Mouse (Mus musculus): ENCODE measurements around the gene Ctsl. TPM values are rescaled to one million over a fixed set of nuclear protein-coding genes. Genes with fewer than 3 reads are reported as not detected.

Gene Ctsl
- polyA plus RNA-seq, 1 experiment, result 2.2 TPM

DNA sequence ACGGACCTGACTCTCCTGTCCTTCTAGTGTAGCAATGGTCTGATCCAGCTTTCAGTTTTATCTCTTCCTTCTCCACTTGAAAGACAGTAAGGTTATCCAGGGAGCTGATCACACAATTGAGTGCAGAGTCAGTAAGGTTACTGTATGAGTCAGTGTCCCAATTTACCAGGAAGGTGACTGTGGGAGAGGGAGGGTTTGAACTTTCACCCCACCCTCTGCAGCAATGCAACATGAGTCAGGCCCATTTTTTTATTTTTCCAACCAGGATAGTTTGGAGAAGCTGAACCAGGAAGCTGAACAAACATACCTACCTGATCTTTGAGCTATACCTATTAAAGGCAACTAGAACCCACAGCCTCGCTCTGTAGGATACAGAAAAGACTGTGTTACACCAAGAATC is 21.2 kb downstream of the Ctsl start:
- no peak for TF ChIP-seq GATA1 (IDR thresholded peaks at IDR 0.05; ENCODE audit: low read length)

DNA sequence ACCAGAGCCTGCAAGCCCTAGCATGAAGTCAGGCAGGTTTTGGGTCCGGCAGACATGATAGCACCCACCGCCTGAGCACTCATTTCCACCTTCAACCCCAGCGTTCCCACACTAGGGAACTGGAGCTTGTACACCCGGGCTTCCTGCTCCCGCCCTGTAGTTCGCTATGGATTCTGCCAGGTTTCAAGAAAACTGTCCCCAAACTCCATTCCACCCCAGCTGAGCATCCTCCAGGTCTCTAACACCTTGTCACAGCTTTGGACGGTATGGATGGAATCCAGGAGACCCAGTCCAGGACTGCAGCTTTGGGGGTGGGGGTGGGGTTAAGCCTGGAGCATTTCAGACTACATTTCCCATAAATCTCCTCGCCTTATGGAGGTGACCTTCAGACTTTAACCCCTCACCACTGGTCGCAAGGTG is 26.6 kb downstream of the Ctsl start:
- no peak for TF ChIP-seq GATA1 (IDR thresholded peaks at IDR 0.05; ENCODE audit: low read length)

DNA sequence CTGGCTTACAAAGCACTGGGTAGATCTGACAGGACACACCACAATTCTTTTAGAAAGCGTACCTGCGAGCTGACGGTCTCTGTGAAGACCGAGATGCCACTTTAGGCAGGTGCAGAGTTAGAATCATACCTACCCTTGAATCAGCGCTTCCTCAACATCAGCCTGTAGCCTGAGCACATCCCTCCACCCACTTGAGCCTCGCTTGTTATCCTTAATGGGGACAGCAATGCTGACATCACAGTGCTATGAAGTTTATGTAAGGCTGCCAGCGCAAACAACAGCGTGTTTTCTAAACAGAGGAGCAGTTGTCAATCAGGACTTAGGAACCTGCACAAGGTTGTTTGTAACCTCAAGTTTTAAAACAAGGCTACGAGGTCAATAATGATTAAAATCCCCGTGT is 27.1 kb downstream of the Ctsl start:
- TF ChIP-seq GATA1 (IDR thresholded peaks at IDR 0.05; ENCODE audit: low read length), result no peak

DNA sequence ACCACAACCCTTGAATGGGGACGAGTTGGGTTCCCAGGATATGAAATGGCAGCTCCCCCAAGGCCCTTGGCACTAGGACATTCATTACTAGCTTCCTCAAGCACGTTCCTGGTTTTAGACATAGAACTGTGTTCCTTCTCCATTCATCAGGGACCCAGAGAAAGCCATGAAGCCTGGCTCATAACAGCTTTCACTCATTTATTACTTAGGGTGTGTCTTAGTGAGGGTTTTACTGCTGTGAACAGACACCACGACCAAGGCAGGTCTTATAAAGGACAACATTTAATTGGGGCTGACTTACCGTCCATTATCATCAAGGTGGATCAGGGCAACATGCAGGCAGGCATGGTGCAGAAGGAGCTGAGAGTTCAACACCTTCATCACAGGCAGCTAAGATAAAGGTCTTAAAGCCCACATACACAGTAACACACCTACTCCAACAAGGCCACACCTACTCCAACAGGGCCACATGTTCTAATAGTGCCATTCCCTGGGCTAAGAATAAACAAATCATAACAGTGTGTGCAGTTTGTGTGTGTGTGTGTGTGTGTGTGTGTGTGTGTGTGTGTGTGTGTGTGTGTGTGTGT is 35.1 kb downstream of the Ctsl start:
- TF ChIP-seq GATA1 (IDR thresholded peaks at IDR 0.05; ENCODE audit: low read length), result no peak

DNA sequence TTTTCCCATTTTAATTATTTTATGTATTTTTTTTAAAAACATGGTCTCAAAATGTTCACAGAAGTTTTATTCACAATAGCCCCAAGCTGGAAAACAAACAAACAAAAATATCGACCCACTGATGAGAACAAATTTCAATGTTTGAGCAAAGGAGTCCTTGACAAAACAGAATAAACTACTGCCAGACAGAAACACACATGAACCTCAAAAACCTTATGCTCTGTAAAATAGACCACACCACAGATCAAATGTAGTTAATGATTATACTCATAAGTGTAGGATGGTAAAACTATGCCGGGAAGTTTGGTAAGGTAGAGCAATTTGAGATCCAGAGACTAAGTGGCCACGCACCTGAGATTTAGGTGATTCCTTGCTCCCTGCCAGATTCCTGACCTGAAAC is 37.6 kb downstream of the Ctsl start:
- no peak for TF ChIP-seq GATA1 (IDR thresholded peaks at IDR 0.05; ENCODE audit: low read length)

DNA sequence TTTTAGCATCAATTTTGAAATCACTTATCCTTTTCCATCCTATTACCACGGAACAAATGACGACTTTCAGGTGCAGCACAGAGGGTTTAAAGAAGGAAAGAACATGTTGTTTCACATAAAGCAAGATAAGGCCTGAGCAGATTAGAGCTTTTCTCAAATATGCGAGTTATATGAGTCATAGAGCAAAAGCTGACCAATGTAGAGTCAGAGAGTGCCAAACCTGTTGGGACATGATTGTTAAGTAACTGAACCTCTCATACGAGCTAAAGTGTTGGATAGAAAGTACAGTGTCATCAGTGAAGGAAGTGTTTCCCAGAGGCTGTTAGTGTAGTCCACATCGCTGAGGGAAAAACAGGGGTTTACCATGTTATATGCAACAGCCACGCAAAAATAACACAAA is 38.4 kb downstream of the Ctsl start:
- TF ChIP-seq GATA1 (IDR thresholded peaks at IDR 0.05; ENCODE audit: low read length), result no peak

DNA sequence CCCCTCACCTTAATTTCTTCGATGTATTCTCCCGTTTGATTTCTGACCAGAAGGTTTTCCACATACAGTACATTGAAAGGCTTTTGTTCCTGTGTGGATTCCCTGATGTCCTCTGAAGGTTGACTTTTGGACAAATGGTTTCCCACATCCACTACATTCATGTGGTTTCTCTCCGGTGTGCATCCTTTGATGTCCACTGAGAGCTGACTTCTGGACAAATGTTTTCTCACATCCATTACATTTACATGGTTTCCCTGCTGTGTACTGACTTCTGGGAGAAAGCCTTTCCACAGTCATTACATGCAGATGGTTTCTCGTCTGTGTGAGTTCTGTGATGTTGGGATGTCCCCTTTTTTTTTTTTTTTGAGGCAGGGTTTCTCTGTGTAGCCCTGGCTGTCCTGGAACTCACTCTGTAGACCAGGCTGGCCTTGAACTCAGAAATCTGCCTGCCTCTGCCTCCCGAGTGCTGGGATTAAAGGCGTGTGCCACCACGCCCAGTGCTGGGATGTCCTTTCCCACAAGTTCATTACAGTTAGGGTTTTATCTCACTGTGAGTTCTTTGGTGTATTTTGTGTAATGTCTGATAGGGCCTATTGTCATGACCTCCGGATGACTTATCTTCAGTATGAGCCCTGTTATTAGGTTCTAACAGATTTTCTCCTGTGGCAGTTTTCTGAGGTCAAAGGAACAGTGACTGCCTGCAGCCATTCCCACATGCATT is 48.0 kb downstream of the Ctsl start:
- TF ChIP-seq GATA1 (IDR thresholded peaks at IDR 0.05; ENCODE audit: low read length), result no peak

DNA sequence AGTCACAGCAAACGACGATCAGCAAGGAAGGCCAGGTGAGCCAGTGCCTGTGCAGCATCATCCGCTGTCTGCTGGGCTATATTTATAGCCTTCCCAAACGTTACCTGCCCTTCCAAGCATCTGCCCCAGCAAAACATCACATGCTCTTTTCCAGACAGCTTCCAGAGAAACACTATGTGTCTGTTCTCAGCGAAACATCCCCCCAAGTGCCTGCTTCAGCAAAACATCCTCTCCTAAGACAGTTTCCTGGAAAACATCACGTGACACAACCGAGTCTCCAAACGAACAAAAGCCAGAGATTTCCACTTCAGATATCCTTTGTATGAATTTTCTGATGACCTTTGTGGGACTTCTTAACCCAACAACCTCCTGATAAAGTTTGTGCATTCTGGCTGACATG is 50.4 kb downstream of the Ctsl start:
- no peak for TF ChIP-seq GATA1 (IDR thresholded peaks at IDR 0.05; ENCODE audit: low read length)

DNA sequence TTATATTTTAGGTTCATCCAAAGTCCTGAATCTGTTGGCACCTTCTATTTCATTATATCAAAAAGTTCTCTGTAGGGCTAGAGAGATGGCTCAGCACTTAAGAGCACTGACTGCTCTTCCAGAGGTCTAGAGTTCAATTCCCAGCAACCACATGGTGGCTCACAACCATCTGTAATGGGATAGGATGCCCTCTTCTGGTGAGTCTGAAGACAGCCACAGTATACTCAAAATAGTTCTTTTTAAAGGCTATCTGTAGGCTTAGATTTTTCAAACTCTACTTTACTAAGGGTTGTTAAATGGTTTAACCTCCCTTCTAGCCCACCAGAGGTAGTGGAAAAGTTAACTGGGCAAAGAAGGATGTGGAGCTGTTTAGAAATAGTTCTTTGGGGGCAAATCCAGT is 50.9 kb downstream of the Ctsl start:
- no peak for TF ChIP-seq GATA1 (IDR thresholded peaks at IDR 0.05; ENCODE audit: low read length)

DNA sequence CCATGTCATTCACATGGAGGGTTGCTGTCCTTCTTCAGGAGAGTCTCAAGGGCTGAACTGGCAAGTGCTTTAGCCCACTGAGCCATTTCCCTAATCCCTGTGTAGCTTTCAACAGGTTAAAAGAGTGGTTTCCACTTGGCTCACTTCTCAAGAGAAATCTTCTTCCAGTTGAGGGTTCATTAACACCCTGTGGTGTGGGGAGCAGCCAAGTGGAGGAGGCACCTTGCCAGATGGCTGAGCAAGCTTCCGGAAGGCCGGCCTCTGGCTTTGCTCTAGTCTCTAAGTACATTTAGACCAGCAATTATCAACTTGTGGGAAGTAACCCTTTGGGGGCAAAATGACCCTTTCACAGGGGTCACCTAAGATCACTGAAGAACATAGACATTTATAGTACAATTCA is 52.3 kb downstream of the Ctsl start:
- no peak for TF ChIP-seq GATA1 (IDR thresholded peaks at IDR 0.05; ENCODE audit: low read length)

DNA sequence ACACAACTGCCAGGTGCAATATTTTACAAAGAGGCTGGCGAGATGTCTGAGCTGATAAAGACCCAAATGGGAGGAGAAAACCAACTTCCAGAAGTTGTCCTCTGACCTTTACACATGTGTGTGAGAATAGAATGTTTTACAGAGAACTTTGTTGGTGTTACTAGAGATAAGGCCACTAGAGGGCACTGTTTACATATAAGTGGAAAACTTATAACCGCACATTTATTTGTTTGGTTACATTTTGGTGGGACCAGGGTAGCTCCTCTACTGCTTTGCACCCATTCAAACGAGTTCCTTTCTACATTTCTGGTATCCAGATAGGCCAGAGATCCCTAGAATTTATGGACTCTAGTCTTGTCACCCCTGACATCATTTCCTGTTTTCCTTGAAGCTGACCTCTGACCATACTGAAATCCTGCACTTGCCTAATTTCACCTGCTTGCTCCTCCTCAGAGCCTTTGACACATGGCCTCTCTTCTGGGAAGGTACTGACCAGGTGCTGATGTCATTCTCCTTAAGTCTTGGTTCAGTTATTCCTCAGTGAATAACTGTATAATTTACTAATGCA is 55.1 kb downstream of the Ctsl start:
- TF ChIP-seq GATA1 (IDR thresholded peaks at IDR 0.05; ENCODE audit: low read length), result no peak

DNA sequence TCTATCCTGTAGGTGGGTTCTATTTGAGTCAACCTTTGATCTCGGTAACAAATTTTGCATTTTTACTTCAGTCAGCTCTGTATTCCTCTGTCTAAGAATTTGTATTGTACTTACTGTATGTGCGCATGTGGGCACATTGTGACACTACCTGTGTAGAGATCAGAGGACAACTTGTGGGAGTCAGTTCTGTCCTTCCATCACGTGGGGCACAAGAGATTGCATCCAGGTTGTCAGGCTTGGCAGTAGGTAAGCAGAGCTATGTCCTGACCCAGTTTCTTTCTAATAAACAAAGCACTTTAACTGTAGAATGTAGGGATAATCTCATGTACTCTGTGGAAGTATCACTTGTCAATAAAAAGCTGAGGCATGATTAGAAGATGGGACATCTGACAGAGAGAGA is 56.6 kb downstream of the Ctsl start:
- TF ChIP-seq GATA1 (IDR thresholded peaks at IDR 0.05; ENCODE audit: low read length), result no peak

DNA sequence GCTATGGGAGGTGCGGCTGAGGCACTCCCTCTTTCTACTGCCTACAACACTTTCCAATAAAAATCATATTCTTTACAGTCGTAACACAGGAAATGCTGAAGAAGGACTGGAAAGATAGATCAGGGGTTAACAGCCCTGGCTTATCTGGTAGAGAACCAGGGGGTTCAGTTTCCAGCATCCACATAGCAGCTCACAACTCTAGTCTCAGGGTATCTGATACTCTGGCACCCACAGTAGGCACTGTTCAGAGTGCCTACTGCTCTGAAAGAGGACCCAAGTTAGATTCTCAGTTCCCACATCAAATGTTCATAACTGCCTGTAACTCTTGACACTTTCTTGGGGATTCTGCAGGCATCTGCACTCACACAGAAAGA is 57.8 kb downstream of the Ctsl start:
- no peak for TF ChIP-seq GATA1 (IDR thresholded peaks at IDR 0.05; ENCODE audit: low read length)

DNA sequence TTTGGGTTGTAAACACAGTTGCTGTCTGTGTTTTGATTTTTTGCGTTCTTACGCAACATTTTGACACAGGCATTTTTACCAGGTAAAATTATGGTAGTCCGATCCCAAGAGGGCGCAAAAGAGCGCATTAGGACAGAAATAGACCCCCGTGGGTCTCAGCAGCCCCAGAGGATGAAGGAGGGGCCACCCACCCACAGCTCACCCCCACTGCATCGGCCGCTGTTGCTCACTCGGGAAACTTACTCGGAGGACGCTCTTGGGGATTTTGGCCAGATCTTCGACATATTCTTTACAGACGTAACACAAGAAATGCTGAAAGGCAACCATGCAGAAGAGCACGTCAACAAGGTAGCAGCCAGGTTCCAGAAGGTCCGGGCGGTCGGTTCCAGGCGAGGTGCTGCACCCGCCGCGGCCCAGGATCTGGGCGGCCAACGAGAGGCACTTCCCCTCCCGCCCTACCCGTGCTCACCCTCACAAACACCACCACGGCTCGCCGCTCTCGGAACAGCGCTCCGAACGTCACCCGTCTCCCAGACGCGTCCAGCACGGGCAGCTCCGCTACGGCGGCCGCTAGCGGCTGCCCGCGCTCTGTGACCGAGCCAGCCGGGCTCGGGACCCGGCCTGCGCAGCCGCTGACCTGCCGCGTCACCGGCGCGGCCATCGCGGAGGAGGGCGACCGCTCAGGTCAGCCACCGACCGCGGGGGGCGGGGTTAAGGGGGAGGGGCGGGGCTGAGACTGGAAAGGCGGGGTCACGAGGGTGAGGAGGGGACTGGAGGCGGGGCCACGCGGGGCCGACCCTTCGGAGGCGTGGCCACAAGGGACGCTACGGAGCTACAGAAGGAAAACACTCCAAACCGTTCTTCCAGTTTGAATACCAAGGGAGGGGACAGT is 58.4 kb downstream of the Ctsl start, which contains the start of gene Aaed1:
Aaed1 (minus strand) TSS at position 687 of the 892 bp plus-strand sequence.
- TF ChIP-seq GATA1 (IDR thresholded peaks at IDR 0.05; ENCODE audit: low read length), result no peak

DNA sequence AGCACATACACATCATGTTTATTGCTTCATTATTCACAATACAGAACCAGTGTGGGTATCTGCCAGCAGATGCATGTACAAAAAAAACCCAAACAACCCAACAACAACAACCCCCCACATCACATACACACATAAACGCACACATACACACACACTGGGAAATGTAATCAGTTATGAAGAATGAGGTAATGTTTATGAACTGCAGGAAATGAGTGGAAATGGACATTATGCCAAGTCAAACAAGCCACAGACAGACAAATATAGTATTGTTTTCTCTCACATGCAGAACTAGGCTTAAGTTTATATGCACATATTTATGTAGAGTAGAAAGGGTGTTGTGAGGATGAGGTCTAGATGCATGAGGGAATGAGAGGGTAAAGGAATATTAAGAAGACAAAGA is 59.4 kb downstream of the Ctsl start:
- TF ChIP-seq GATA1 (IDR thresholded peaks at IDR 0.05; ENCODE audit: low read length), result no peak

DNA sequence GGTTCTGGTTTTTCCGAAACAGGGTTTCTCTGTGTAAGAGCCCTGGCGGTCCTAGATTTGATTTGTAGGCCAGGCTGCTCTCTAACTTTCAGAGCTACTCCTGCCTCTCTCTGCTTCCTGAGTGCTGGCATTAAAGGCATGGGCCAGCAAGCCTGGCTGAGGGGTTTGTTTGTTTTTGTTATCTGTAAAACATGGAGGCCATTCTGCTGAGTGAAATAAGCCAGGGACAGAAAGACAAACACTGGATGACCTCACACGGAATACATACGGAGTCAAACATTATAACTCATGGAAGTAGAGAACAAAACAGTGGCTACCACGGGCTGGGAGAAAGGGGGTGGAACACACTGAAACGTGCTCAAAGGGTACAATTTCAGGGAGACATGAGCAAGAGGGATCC is 60.1 kb downstream of the Ctsl start:
- no peak for TF ChIP-seq GATA1 (IDR thresholded peaks at IDR 0.05; ENCODE audit: low read length)

Data from G1E-ER4 (cell line).